Mouse (Mus musculus) ovary, adult 18-20 months (tissue): ENCODE data around the gene Zdhhc9.

Experiments
- DNase-seq: peaks from one replicate; pipeline ENCODE4 v3.0.0; 2022; ENCODE audit warnings: low spot score, mixed read lengths

Gene Zdhhc9

GRCm38 (mm10) chrX:48126903-48127476 lies 81.7 kb downstream of the Zdhhc9 start:
- no peak for DNase-seq

DNA sequence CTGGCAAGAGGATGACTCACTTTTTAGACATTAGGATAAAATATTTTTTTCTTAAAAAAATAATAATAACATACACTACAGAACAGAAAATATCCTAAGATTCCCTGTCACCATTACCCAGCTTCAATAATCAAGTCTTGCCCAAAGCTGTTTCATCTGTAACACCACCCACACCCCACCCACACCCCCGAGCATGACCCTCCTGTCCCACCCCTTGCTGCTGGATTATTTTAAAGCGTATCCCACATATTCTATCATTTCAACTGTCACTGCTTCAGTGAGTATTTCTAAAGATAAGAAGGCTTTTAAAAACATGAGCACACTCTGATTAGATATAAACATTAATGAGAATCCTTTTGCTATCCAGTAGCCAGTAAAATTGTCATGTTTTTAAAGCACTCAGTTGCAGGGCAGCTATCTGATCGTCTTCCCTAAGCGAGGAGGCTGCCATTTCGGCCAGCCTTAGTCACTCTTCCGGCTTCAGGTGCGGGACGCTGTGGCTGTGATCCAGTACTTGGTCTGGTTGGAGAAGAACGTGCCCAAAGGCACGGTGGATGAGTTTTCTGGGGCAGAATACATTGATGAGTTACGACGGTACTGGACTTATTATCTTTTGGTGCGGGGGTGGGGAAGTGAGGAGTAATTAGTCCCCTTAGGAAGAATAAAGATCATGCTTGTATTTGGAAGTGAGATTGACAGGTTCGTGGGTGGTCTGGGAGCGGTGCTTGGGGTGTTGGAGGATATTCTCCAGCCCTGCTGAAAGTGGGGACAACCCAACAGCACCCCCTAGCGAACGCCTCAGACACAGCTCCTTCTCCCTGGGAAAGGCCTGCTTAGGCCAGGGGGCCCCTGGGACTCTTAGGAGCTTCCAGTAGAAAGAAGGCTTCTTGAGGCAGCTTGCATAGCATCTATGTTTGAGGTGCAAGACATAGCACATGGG lies 84.3 kb downstream of the Zdhhc9 start:
- no peak for DNase-seq
